Mouse (Mus musculus) monocyte, adult 2 months (primary cell): ENCODE results near the gene Hivep3.

ENCODE experiments used
- DNase-seq, 2 experiments: peaks; one replicate each; pipeline ENCODE4 v3.0.0; 2022; ENCODE audit warnings: low spot score in 2 of 2, low read depth in 1 of 2

The Hivep3 gene

DNA sequence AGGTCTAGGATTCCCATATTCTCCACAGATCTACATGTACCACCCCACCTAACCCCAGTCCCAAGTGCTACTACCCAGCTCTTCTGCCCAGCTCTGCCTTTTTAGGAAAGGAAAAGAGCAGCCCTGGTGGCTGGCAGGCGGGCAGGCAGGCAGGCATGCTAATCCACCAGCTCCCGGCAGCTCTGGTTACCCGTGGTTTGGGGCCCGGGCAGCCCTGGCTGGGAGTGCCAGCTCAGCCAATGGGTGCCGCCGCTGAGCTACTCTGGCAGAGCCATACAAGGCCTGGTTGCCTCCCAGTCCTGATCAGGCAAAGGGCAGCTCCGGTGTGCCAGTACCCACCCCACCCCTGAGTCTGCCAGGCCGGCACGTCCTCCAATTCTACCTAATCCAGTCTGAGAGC is 409.3 kb downstream of the Hivep3 start:
- DNase-seq, result no peak

DNA sequence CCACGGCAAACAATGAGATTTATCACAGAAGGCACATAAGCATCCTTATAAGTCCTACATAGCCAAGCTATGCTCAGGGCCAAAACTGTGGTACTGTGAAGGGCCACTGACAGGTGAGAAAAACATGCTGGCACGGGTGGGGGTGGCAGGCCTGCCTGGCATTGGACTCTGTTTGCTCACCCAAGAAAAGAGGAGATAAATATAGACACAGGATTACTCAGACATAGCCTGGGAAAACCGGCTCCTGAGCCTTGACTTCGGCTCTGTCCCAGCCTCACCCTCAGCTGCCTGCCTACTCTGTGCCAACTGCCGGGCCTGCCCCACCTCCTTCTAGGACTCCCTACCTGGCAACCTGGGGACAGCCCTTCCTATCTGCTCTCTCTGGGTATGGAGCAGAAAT is 410.8 kb downstream of the Hivep3 start:
- DNase-seq, result no peak

DNA sequence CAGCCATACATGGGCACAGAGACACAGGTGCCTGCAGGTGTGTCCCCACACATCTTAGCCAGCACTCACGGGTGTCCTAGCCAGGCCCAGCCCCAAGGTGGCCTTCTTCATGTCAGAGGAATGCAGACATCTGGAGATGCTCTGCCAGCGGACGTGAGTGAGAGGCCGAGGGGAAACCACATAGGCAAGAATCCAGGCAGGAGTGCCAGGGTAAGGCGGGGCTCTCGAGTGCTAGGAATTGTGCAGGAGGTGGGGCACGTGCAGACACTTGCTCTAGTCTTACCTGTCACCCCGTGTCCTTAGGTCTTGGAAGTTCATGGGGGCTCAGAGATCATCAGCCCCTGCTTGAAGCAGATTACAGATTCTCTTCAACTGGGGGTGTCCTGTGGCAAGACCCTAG is 412.3 kb downstream of the Hivep3 start:
- no peak for DNase-seq

DNA sequence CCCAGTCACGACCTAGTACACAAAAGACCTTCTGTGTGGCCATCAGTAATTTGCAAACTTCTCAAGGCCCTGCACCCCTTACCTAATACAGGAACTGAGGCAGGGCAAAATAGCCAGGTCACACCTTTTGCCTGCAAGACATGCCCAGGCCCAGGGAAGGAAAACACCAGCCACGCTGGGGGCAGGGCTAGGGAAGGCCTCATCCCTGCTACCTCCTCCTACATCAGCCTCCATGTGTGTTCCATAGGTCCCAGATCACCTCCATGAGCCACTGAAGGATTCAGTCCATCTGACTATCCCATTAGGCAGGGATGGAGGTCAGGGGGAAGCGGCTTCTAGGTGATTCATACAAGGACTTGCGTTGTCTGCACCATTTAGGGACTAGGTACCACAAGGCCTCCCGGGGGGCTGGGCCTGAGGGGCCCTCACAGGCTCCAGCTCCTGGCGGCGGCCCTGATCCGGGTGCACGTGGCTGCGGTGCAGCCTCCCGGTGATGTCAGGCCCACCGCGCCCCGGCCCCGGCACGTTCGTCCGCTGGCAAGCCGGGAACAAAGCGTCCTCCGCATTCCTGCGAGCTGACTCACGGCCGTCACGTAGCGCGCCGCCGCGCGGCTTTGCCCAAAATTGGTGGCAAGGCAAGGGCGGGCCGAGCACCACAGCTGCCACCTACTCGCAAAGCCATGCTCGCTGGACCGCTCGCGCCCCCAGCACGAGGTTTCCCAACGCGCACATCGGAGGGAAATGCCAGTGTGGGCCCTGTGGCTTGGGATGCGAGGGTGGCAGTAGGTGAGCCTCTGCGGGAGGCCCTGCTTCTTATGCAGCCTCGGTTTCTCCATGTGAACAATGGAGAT is 414.9 kb downstream of the Hivep3 start:
- no peak for DNase-seq

DNA sequence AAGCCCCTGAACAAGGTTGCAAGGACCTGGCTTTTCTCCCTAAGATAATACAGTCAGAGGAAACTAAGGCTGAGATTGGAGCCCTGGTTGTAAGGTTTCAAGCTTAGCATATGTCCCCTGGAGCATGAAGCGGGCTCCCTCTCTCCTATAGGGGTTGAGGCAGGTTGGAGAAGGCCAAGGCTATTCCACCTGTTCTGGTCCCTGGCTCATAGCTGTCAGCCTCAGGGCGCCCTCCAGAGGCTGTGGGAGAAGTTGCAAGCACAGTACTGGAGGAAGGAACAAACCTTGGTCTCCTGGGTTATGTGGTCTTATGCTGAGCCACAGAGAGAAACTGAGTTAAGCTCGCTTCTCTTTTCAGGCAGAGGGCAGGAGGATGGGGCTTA is 415.5 kb downstream of the Hivep3 start:
- no peak for DNase-seq

DNA sequence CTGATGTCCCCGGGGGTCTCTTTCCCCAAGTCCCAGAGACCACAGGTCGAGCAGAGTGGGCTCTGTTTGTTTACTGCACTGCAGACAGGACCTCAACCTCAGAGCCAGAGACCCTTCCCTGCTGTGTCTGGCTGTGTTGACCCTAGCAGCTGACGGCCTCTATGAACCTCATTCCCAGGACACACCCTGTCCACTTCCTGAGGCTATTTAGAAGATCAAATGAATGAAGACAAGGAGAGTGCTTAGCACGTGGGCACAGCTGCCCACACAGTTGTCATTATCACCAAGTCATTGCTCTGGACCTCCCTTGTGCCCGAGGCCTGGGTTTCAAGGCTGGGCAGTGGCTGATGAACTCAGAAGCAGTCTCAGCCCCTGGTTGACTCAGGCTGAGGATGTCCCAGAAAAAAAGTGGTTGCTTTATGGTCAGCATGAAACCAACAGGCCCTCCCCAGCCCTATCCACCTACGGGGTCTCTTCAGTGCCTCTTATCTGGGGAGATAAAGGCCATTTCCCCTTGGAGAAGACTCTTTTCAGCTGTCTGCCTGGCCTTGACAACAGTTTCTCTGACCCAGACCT is 416.8 kb downstream of the Hivep3 start:
- no peak for DNase-seq

DNA sequence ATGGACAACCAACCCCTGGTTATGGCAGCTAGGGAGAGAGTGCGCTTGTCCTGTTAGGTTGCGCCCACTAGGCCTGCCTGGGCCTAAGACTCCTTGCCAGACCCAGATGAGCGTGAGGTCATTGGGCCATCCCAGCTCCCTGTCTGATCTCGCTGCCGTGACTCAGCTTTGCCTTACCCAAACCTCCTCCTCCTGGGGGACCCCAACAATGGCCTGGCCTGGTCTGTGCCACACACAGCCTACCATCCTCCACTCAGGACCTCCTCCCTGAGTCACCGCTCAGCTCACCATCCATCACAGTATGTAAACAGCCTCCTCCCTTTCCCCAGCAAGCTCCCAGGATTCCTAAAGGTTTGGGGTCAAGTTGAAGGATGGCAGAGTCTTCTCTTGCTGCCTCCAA is 418.3 kb downstream of the Hivep3 start:
- DNase-seq, result no peak

DNA sequence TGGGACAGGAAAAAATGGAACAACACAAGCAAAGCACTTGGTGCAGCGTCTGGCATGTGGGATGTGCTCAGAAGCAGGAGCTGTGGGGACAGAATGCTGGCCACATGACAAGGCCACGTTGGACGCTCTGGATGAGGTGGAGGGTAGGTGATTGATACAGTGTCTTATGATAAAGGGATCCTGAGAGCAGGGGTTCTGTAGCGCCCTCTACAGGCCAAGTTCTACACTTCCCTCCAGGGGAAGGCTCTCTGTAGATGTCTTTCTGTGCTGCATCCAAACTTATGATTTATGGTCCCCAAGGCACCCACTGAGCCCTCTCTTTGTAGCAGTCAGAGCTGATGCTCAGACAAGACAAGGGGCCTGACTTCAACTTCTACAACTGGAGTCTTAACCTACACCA is 419.1 kb downstream of the Hivep3 start:
- DNase-seq, result no peak

DNA sequence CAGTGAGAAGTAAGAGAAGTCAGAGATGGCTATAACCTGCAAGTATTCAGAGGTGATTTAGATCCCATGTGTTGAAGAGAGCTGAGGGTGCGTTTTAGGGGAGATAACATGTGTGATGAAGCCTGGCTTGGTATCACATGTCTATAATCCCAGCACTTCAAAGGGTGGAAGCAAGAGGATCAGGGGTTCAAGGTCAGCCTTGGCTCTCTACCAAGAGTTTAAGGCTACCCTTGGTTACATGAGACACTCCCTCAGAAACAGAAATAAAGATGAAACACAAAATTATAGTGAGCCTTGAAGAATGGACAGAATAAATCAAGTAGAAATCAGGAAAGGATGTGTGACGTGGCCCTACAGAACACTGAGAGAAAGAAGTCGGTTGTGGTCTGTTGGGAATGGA is 420.2 kb downstream of the Hivep3 start:
- DNase-seq, result no peak

DNA sequence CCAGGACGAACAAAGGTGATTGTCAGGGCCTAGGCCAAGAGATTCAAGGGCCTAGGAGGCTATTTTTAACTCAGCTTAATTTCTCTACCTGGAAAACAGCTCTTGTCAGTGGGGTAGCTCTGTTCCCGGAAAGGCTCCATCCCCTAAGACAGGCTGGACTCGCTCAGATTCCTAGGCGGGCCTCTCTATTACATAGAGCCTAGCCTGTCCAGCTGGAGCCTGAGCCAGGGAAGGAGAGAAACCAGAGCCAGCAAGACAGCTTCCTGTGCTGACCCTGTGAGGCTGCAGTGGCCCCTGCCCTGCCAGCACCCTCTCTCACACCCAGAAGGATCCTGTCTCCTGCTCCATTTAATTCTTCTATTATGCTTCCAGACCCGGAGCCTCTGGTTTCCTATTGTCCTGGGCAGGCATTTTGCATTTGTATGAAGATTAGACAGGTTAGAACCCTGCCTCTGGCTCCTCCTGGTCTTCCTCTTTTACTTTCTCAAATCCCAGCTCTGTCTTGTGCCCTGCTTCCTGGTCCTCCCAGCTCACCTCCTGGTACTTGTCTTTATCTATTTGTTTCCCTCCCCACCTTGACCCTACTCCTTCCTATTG is 425.2 kb downstream of the Hivep3 start:
- DNase-seq, result no peak

DNA sequence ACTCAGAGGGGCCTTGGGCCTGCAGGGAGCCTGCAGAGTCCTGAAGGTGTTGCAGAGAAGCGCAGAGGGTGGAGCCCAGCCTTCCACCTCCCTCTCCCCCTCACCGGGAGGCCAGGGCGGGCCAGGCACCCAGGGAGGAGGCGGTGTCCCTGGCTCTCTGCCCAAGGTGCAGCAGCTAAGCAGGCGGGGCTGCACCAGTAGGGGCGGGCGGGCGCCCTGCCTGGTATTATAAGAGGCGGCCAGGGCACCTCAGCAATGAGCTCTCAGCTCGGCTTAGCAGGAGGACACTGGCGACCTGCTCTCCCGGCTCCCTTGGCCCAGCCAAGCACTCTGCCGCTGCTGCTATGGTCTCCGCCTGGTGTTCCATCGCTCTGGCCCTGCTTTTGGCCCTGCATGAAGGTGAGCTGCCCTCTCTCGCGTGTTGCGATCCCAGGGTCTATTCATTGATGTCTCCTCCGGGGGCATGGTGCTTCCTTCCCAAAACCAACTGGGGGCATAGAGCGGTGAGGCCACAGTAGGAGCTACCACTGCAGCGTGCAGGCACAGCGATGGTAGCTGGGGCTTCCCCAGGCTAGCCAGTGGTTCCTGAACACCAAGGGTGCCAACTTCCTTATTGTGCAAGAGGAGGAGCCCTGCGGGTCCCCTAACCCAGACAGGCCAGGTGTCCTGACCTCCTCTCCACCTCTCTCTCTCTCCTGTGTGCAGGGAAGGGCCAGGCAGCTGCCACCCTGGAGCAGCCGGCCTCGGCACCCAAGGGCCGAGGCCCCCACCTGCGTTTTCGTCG is 427.8 kb downstream of the Hivep3 start, which contains the start of gene Edn2:
Edn2 (plus strand) TSS at position 41 of the 784 bp plus-strand sequence.
- DNase-seq, result no peak

DNA sequence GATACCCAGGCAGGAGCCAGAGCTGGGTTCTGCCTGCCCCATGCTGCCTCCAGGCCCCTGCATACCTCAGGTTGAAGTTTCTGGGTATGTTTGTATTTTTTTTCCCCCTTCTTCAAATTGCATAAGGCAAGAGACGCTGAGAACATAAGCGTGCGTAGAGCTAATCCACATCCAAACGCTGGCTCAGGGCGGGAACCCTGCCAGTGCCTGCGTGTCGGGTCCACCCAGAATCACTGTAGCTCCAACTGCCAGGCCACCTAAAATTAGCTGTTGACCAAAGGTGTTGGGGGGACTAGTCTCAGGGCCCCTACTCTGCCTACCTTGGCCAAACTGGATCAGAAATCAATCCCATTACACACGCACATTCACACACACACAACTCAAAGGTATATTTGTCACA is 429.0 kb downstream of the Hivep3 start:
- DNase-seq, result no peak

DNA sequence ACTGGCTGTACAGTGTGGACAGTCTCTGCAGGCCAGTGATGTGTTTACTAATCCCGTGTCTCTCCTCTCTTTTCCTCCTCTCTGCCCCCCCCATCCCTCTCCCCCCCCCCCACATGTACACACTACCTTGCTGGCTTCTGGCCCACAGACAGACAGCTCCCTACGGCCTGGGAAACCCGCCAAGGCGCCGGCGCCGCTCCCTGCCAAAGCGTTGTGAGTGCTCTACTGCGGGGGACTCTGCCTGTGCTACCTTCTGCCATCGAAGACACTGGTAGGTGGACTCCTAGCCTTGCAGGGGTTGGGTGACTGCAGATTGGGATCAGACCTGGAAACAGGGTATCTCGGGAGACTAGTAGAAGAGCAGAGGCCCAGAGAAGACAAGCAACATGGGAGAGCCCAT is 429.7 kb downstream of the Hivep3 start:
- no peak for DNase-seq

DNA sequence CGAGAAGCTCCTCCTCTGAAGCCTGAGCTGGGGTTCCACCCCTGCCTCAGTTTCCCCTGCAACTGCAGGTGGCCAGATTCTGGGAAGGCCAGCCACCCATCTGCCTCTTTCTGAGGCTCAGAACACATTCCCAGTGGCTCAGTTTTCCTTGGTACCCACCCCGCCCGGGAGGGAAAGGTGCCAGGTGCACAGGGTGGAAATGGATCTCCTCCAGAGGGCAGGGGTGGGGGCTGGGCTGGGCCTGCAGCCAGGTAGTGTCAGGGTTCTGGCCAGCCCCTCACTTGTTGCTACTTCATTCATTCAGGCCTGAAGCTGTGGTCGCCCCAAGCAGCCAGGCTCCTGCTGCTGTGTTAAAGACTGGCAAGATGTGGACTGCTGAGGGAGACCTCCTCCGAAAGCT is 430.7 kb downstream of the Hivep3 start:
- no peak for DNase-seq

DNA sequence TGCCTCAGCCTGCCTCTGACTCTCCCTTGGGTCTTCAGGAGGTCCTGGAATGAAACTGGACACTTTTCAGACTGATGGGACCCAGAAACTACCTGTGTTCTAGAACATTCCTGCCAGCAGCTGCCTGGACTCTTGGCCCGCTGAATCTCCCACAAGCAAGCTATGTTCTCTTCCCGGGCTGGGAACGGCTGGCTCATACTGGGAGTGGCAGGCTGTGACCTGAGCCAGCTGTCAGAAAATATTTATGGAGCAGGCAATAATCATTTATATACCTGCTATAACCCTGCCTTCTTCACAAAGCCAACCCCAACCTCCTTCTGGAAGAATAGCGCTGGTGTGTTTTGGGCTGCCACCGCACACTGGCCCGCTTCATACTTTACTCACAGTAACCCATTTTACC is 434.2 kb downstream of the Hivep3 start:
- DNase-seq, result no peak

DNA sequence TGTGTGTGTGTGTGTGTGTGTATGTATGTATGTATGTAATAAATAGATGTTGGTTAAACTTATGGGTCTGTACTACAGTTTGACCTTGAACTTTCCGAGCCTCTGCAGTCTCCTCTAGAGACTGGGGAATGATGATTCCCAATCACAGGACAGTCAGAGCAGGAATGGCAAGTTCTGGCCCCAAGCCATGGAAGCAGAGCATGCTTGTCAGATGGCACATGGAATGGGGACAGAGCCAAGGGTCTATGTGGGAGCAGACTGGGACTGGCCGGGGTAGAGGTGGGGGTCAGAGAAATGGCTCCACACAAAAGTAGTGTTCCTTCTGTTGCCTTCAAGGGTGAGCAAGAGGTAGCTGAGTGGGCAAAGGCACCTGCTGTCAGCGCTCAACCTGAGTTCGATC is 434.8 kb downstream of the Hivep3 start:
- DNase-seq, result no peak

DNA sequence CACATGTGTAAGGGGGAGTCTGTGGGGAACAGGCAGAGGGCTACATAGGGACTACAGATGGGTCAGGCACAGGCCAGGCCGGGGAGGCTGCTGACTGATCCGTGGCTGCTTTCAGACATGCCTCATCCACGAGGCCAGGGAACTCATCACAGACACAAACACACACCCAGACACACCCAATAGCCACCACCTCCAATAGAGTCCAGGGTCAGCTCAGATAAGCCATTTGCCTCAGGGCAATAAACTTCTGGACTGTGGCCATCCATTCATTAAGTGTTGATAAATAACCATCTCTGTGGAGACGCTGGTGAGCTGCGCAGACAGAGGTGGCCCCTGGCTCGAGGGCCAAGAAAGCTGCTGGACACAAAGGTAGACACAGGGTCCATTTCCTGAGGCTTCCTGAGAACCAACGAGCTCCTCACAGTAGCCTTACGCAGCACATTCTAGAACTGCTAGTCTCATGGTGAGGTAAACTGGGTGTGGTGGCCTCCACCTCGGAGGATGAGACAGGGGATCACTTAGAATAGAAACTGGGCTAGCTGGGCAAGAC is 436.9 kb downstream of the Hivep3 start:
- DNase-seq, result no peak

DNA sequence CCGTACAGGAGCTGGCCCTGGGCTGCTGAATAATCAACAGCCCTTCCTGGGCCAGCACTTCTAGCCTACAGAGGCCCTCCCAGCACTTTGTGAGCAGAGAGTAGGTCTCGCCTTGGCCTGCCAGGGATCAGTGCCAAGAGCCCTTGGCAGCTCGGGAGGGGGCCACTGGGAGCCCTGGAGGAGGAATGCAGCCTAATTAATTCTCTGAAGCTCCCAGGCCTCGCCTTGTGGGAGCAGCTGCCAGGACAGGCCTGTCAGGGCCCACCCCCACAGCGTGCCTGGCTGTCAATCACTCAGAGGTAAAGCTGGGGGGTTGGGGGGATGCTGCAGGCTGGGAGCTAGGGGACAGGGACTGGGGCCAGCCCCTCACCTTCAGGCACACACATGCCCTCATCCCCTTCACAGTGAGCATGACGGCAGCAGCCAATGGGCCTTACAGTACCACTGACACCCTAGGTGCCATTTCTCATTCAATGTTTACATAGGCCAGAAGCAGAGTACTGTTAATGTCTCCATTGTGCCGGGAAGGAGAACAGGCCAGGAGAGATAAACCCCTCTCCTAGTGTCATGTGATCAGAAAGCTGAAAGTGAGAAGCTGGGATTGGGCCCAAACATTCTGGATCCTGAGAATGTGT is 438.6 kb downstream of the Hivep3 start:
- DNase-seq, result no peak

DNA sequence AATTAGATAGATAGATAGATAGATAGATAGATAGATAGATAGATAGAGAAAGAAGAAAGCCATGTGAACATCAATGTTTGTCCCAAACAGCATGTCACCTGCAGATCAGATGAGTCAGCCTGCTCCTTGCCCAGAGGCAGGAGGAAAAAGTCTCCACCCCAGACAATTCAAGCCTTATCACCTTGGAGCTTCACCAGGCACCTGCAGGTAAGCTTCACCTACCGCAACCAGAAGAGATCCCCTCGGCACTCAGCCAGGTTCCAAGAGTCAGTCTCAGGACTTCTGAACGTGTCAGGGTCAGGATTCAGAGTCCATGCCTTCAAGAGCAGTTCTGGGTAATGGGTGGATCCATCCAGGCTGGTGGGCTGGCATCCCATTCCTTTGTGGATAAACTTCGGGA is 445.5 kb downstream of the Hivep3 start:
- DNase-seq, result no peak

DNA sequence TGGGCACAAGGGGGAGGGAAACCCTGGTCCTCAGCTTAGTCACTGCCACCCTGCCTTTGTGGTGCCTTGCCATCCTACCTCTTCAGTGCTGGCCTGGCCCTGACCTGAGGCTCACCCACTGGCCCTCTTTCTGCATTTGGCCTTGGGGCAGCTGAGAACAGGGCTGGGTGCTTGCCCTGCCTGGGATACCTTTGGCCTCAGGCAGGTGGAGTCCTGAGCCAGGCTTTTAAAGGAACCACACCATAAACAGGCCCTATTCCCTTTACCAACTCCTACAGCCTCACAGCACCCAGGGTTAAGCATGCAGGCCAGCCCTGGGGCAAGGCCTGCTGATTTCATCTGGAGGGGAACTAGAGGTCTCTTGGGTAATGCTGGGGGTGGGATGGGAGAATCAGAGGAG is 447.0 kb downstream of the Hivep3 start:
- no peak for DNase-seq

DNA sequence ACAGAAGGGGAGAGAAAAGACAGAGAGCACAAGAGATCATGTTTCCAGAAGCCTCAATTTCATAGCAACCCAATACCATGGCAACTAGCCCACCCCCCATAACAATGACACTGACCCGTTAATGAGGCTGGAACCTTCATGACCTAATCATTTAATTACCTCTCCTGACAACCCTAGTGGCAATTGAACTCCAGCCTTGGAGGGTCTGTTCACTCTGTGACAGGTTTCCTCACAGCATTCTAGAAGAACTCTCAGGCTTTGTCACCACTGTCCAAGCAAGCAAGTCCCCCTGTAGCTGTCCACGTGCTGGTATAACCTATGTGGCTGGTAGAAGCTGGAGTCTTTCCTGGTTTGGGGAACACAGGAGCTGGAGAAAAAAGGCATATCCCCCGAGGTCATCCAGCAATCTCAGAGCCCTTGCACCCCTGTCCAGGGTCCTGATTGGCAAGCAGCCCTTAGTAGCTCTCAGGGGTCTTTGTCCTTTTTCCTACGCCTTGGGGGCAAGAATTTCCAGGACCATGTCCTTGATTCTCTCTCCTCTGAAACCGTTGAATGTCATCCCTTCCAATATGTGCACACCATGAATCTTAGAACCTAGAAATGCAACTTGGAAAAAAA is 450.9 kb downstream of the Hivep3 start:
- no peak for DNase-seq
